Mouse (Mus musculus): ENCODE measurements around the gene Tlk1. TPM values are rescaled to one million over a fixed set of nuclear protein-coding genes. Genes with fewer than 3 reads are reported as not detected.

The Tlk1 gene
- polyA plus RNA-seq, 1 experiment, result 79.6 TPM

GRCm38 (mm10) chr2:70764734-70765133, 60.8 kb downstream of the Tlk1 start:
- WGBS, result 85% methylated on average over 7 of the region's 7 CpGs
- TF ChIP-seq CTCF (IDR thresholded peaks at IDR 0.05; ENCODE audit: control insufficient read depth, insufficient read depth, low read length), result no peak
- no peak overlapping the region for H3K27ac ChIP-seq (ENCODE audit: control insufficient read depth, insufficient read depth, low read depth, low read length, poor library complexity)
- no peak overlapping the region for H3K4me3 ChIP-seq (replicated peaks; ENCODE audit: control insufficient read depth, low read depth, low read length)
- no peaks in the 10 kb centered on the region for H3K4me1 ChIP-seq (ENCODE audit: control insufficient read depth, insufficient read depth, low read length)

GRCm38 (mm10) chr2:70762741-70763140, 62.8 kb downstream of the Tlk1 start:
- TF ChIP-seq POLR2A (IDR thresholded peaks at IDR 0.05; ENCODE audit: borderline replicate concordance, control insufficient read depth, low read depth, low read length) (no peak), CTCF (IDR thresholded peaks at IDR 0.05; ENCODE audit: control insufficient read depth, insufficient read depth, low read length) (no peak)
- 80% methylated on average over 1 of the region's 1 CpGs for whole genome bisulfite sequencing
- Histone ChIP-seq H3K27ac (ENCODE audit: control insufficient read depth, insufficient read depth, low read depth, low read length, poor library complexity) (no peak overlapping the region), H3K4me1 (ENCODE audit: control insufficient read depth, insufficient read depth, low read length) (no peaks in the 10 kb centered on the region), H3K4me3 (replicated peaks; ENCODE audit: control insufficient read depth, low read depth, low read length) (no peak overlapping the region)

DNA sequence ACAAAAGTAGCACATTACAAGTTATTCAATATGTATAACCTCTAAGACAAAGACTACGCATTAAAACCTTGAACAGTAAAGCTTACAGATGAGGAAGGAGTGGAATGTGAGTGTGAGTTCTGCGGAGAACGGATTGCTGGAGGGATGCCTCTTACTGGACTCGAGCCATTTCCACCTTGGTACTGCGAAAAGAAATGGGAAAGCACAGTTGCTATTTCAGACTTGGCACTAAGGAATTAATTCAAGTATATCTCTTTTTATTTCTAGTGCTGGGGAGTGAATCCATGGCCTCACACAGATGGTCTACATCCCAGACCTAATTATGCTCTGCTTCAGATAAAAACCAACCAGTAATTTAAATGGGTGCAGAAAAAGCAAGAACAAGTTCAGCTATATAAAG, 73.4 kb downstream of the Tlk1 start:
- H3K27ac ChIP-seq (ENCODE audit: control insufficient read depth, insufficient read depth, low read depth, low read length, poor library complexity), result no peak overlapping the region
- no peaks in the 10 kb centered on the region for H3K4me1 ChIP-seq (ENCODE audit: control insufficient read depth, insufficient read depth, low read length)
- WGBS, result 97% methylated on average over 5 of the region's 5 CpGs
- no peak overlapping the region for H3K4me3 ChIP-seq (replicated peaks; ENCODE audit: control insufficient read depth, low read depth, low read length)
- TF ChIP-seq POLR2A (IDR thresholded peaks at IDR 0.05; ENCODE audit: borderline replicate concordance, control insufficient read depth, low read depth, low read length), result no peak

- no peak for TF ChIP-seq CTCF (IDR thresholded peaks at IDR 0.05; ENCODE audit: control insufficient read depth, insufficient read depth, low read length)
- TF ChIP-seq POLR2A (IDR thresholded peaks at IDR 0.05; ENCODE audit: borderline replicate concordance, control insufficient read depth, low read depth, low read length), result no peak
- no peak overlapping the region for H3K4me3 ChIP-seq (replicated peaks; ENCODE audit: control insufficient read depth, low read depth, low read length)
- 93% methylated on average over 2 of the region's 2 CpGs for WGBS
Measured at GRCm38 (mm10) chr2:70751655-70752054, 73.9 kb downstream of the Tlk1 start.

GRCm38 (mm10) chr2:70742588-70742987, 82.9 kb downstream of the Tlk1 start:
- H3K4me1 ChIP-seq (ENCODE audit: control insufficient read depth, insufficient read depth, low read length), result peaks cover 3% of the 10 kb centered on the region; the same call in 1 of the 2 replicates
- WGBS, result 66% methylated on average over 2 of the region's 2 CpGs
- H3K4me3 ChIP-seq (replicated peaks; ENCODE audit: control insufficient read depth, low read depth, low read length), result no peak overlapping the region
- no peak for TF ChIP-seq CTCF (IDR thresholded peaks at IDR 0.05; ENCODE audit: control insufficient read depth, insufficient read depth, low read length)
- no peak for TF ChIP-seq POLR2A (IDR thresholded peaks at IDR 0.05; ENCODE audit: borderline replicate concordance, control insufficient read depth, low read depth, low read length)
- H3K27ac ChIP-seq (ENCODE audit: control insufficient read depth, insufficient read depth, low read depth, low read length, poor library complexity), result no peak overlapping the region

More at GRCm38 (mm10) chr2:70751655-70752054, 73.9 kb downstream of the Tlk1 start:
- Histone ChIP-seq H3K4me1 (ENCODE audit: control insufficient read depth, insufficient read depth, low read length) (no peaks in the 10 kb centered on the region), H3K27ac (ENCODE audit: control insufficient read depth, insufficient read depth, low read depth, low read length, poor library complexity) (no peak overlapping the region)

DNA sequence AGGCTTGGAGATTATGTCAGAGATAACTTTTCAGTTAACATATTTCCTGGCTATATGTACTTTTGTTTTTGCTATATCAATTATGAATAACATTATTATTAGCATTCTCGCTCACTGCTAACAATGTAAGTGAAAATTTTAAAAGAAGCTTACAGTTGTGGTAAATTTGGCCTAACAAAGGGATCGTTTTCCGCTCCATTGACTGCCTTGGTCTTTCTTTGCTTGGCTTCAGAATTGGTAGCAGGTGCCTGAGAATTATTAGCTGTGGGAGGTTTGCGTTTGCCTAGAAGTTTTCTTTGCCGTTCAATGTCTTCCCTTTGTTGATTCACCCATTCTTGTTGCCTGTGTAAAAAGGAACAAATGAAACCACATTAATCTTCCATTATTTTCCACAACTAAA, 83.6 kb downstream of the Tlk1 start:
- H3K4me1 ChIP-seq (ENCODE audit: control insufficient read depth, insufficient read depth, low read length), result peaks cover 3% of the 10 kb centered on the region; the same call in 1 of the 2 replicates
- 84% methylated on average over 5 of the region's 5 CpGs for WGBS

GRCm38 (mm10) chr2:70736008-70736407, 89.5 kb downstream of the Tlk1 start:
- Histone ChIP-seq H3K4me3 (replicated peaks; ENCODE audit: control insufficient read depth, low read depth, low read length) (no peak overlapping the region), H3K27ac (ENCODE audit: control insufficient read depth, insufficient read depth, low read depth, low read length, poor library complexity) (no peak overlapping the region), H3K4me1 (ENCODE audit: control insufficient read depth, insufficient read depth, low read length) (no peaks in the 10 kb centered on the region)
- TF ChIP-seq CTCF (IDR thresholded peaks at IDR 0.05; ENCODE audit: control insufficient read depth, insufficient read depth, low read length) (no peak), POLR2A (IDR thresholded peaks at IDR 0.05; ENCODE audit: borderline replicate concordance, control insufficient read depth, low read depth, low read length) (no peak)
- 72% methylated on average over 5 of the region's 5 CpGs for WGBS

More for the DNA sequence above, 83.6 kb downstream of the Tlk1 start:
- Histone ChIP-seq H3K4me3 (replicated peaks; ENCODE audit: control insufficient read depth, low read depth, low read length) (no peak overlapping the region), H3K27ac (ENCODE audit: control insufficient read depth, insufficient read depth, low read depth, low read length, poor library complexity) (no peak overlapping the region)
- TF ChIP-seq POLR2A (IDR thresholded peaks at IDR 0.05; ENCODE audit: borderline replicate concordance, control insufficient read depth, low read depth, low read length) (no peak), CTCF (IDR thresholded peaks at IDR 0.05; ENCODE audit: control insufficient read depth, insufficient read depth, low read length) (no peak)

DNA sequence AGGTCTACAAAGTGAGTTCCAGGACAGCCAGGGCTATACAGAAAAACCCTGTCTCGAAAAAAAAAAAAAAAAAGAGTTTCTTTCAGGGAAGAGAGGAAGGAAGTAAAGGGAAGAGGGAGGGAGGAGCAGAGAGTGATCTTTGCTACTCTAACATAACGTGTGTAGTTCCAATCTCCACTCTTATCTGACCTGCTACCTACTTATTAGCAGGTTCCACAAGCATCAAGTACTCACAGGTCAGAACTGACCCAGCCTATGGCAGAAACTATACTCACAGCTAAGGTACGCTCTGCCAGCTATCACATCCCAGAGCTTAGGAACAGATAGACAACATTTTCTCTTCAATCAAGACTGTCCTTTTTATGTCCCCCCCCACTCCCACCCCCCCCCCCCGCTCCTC, 90.0 kb downstream of the Tlk1 start:
- TF ChIP-seq POLR2A (IDR thresholded peaks at IDR 0.05; ENCODE audit: borderline replicate concordance, control insufficient read depth, low read depth, low read length), result no peak
- no peak for TF ChIP-seq CTCF (IDR thresholded peaks at IDR 0.05; ENCODE audit: control insufficient read depth, insufficient read depth, low read length)
- Histone ChIP-seq H3K4me1 (ENCODE audit: control insufficient read depth, insufficient read depth, low read length) (no peaks in the 10 kb centered on the region), H3K4me3 (replicated peaks; ENCODE audit: control insufficient read depth, low read depth, low read length) (no peak overlapping the region), H3K27ac (ENCODE audit: control insufficient read depth, insufficient read depth, low read depth, low read length, poor library complexity) (no peak overlapping the region)
- WGBS, result 56% methylated on average over 4 of the region's 4 CpGs

DNA sequence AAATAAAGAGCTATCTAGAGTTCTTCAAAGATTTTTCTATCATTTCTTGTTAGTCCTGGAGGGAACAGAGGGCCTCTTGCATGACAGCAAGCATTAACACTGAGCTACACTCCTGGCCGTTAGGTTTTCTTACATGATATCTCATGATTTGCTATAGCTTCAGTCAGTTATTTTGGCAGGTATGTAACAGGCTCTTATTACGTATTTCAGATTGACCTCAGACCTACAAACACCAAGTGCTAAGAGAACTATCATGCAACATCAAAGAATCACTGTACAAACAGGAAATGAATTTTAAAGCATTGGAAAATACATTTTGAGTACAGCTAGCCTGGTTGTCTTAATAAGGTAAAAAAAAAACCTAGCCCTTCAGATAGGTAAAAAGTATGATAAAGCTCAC, 98.4 kb downstream of the Tlk1 start:
- no peaks in the 10 kb centered on the region for H3K4me1 ChIP-seq (ENCODE audit: control insufficient read depth, insufficient read depth, low read length)
- 91% methylated on average over 2 of the region's 2 CpGs for WGBS
- no peak for TF ChIP-seq CTCF (IDR thresholded peaks at IDR 0.05; ENCODE audit: control insufficient read depth, insufficient read depth, low read length)
- no peak for TF ChIP-seq POLR2A (IDR thresholded peaks at IDR 0.05; ENCODE audit: borderline replicate concordance, control insufficient read depth, low read depth, low read length)

More for the DNA sequence above, 98.4 kb downstream of the Tlk1 start:
- Histone ChIP-seq H3K4me3 (replicated peaks; ENCODE audit: control insufficient read depth, low read depth, low read length) (no peak overlapping the region), H3K27ac (ENCODE audit: control insufficient read depth, insufficient read depth, low read depth, low read length, poor library complexity) (no peak overlapping the region)

Measured in bone marrow, adult 2 months (tissue).